11 mouse cellular contexts compared by ENCODE assay signal in the genomic region with DNA sequence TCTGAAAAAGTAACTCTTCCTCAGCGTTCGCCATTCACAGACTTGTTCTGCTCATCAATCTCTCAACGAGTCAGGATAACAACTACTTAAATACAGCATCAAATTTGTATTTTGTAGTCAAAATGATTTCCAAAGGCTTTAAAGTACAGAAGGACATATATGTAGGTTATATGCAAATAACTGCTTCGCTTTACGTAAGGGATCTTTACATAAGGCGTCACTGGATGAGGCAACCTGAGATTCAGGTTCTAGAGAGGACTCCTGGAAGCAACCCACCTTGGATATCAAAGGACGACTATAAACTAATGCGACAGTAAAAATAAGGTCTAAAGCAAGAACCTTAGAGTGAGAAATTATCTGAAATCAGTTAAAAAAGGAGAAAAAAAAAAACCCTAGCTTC. TPM values are rescaled to one million over a fixed set of nuclear protein-coding genes. Genes with fewer than 3 reads are reported as not detected.
DNase-seq lines count a peak whose midpoint lies in the region; ATAC-seq and TF ChIP-seq lines count a peak whose summit lies in the region.
"Had no signal": no experiment of that assay in that cellular context is flagged by ENCODE, and none has a peak within 500 bp of the region (broad histone marks: within the 10 kb centered on the region; RNA-seq: fewer than 3 reads in every experiment).

No protein-coding gene starts in this region.

- TF ChIP-seq CTCF in testis, adult 2 months (IDR thresholded peaks at IDR 0.05; ENCODE audit: control insufficient read depth, insufficient read depth, insufficient replicate concordance, low read depth, low read length) = no peak
- no peak for TF ChIP-seq CTCF in stomach, postnatal 0 days (IDR thresholded peaks at IDR 0.05; ENCODE audit: low read depth)

- H3K4me1 ChIP-seq in heart, embryonic 10.5 days = peaks cover 9% of the 10 kb centered on the region; the same call in 1 of the 2 replicates
- H3K4me1 ChIP-seq in testis, adult 2 months (ENCODE audit: control insufficient read depth, insufficient read depth, low read length) = peaks cover 2% of the 10 kb centered on the region
- H3K4me1 ChIP-seq in limb, embryonic 13.5 days = peaks cover 14% of the 10 kb centered on the region
- H3K4me1 ChIP-seq in stomach, postnatal 0 days (replicated peaks; ENCODE audit: control insufficient read depth, insufficient read depth) = 0 out of 2 replicates have a peak, but pooled peaks cover 2% of the 10 kb centered on the region

- TF ChIP-seq POLR2A in testis, adult 2 months (IDR thresholded peaks at IDR 0.05; ENCODE audit: control insufficient read depth, low read depth, low read length) = no peak

- H3K4me2 ChIP-seq in limb, embryonic 13.5 days (replicated peaks) = peak overlapping the region; percentile 78
- peak overlapping the region; percentile 64 for H3K4me2 ChIP-seq in stomach, postnatal 0 days (replicated peaks; ENCODE audit: low read depth)

- 67% methylated on average over 8 of the region's 8 CpGs for WGBS in heart, embryonic 10.5 days
- WGBS in limb, embryonic 13.5 days = 69% methylated on average over 8 of the region's 8 CpGs
- 56% methylated on average over 8 of the region's 8 CpGs for WGBS in stomach, postnatal 0 days

- peaks cover 15% of the 10 kb centered on the region; the same call in 1 of the 2 replicates for H3K27me3 ChIP-seq in heart, embryonic 10.5 days (ENCODE audit: insufficient read depth, poor library complexity, severe bottlenecking)
- H3K27me3 ChIP-seq in testis, adult 2 months (ENCODE audit: control insufficient read depth, insufficient read depth, low read length) = no peaks in the 10 kb centered on the region
- 0 out of 2 replicates have a peak, but pooled peaks cover 2% of the 10 kb centered on the region for H3K27me3 ChIP-seq in limb, embryonic 13.5 days
- no peaks in the 10 kb centered on the region for H3K27me3 ChIP-seq in stomach, postnatal 0 days (ENCODE audit: control insufficient read depth, insufficient read depth, low read length)

- H3K9me3 ChIP-seq in heart, embryonic 10.5 days = no peaks in the 10 kb centered on the region
- H3K9me3 ChIP-seq in limb, embryonic 13.5 days = no peaks in the 10 kb centered on the region
- H3K9me3 ChIP-seq in stomach, postnatal 0 days (ENCODE audit: control insufficient read depth, low read length) = no peaks in the 10 kb centered on the region

- peak overlapping the region; percentile 82 for H3K4me3 ChIP-seq in heart, embryonic 10.5 days
- peak overlapping the region; percentile 54; the same call in 1 of the 2 replicates for H3K4me3 ChIP-seq in testis, adult 2 months (ENCODE audit: control insufficient read depth, low read depth, low read length)
- peak overlapping the region; percentile 72 for H3K4me3 ChIP-seq in limb, embryonic 13.5 days
- H3K4me3 ChIP-seq in stomach, postnatal 0 days (ENCODE audit: low read depth, low read length) = peak overlapping the region; percentile 72

- TF ChIP-seq EP300 in stomach, postnatal 0 days (optimal IDR thresholded peaks at IDR 0.05) = no peak

- H3K36me3 ChIP-seq in heart, embryonic 10.5 days = no peaks in the 10 kb centered on the region
- H3K36me3 ChIP-seq in testis, adult 2 months (ENCODE audit: control insufficient read depth, insufficient read depth, low read length) = no peaks in the 10 kb centered on the region
- H3K36me3 ChIP-seq in limb, embryonic 13.5 days = no peaks in the 10 kb centered on the region
- no peaks in the 10 kb centered on the region for H3K36me3 ChIP-seq in stomach, postnatal 0 days (ENCODE audit: control insufficient read depth, insufficient read depth, low read length)

- peak overlapping the region; percentile 85; the same call in 1 of the 2 replicates for H3K9ac ChIP-seq in limb, embryonic 13.5 days
- no peak overlapping the region for H3K9ac ChIP-seq in stomach, postnatal 0 days (ENCODE audit: low read length)

- H3K27ac ChIP-seq in heart, embryonic 10.5 days = no peak overlapping the region
- H3K27ac ChIP-seq in testis, adult 2 months (ENCODE audit: control insufficient read depth, insufficient read depth, low read depth, low read length) = no peak overlapping the region
- H3K27ac ChIP-seq in limb, embryonic 13.5 days = no peak overlapping the region
- no peak overlapping the region for H3K27ac ChIP-seq in stomach, postnatal 0 days (replicated peaks)

- no peak for DNase-seq in heart, embryonic 10.5 days (ENCODE audit: low spot score)
- DNase-seq in heart, adult 18-20 months = no peak
- DNase-seq in testis, postnatal 10 days (ENCODE audit: low spot score) = no peak
- no peak for DNase-seq in stomach, postnatal 0 days (ENCODE audit: low spot score)
- no peak for DNase-seq in layer of hippocampus, adult 11-12 months (ENCODE audit: low spot score)
- no peak for DNase-seq in spleen, postnatal 4 days (ENCODE audit: low spot score in 2 of 2)
- DNase-seq: adrenal gland, adult 8-10 months; kidney, adult 2 months; thymus, adult 18-20 months had no signal

- no peak for ATAC-seq in limb, embryonic 13.5 days (ENCODE audit: low FRiP score, low read depth)
- no peak for ATAC-seq in stomach, postnatal 0 days (ENCODE audit: low FRiP score, low TSS enrichment)

RNA-seq across cellular contexts. Expression of gene Slc30a4, which starts 1.5 kb away (rescaled TPM):
- polyA plus RNA-seq in heart, embryonic 10.5 days (2016; fragmentation: Nextera tagmentation; extraction: Ambion mirVana) = 5.4 and 5.9 TPM in 2 replicates
- total RNA-seq in heart, adult 18-20 months (2021) = 1 to 10 TPM; 7.4 to 7.7 TPM
- 34.9 and 39.5 TPM in 2 replicates for polyA plus RNA-seq in testis, adult 2 months (2012; rRNA removed)
- 8.2 and 9.9 TPM in 2 replicates for polyA plus RNA-seq in limb, embryonic 13.5 days (2015; fragmentation: Nextera tagmentation; extraction: Ambion mirVana)
- 9.5 TPM in 2 replicates for polyA plus RNA-seq in stomach, postnatal 0 days (2015; fragmentation: Nextera tagmentation; extraction: Ambion mirVana)

RNA-seq across cellular contexts. Expression of gene Bloc1s6, which starts 37.3 kb away (rescaled TPM):
- 41.2 and 48.6 TPM in 2 replicates for polyA plus RNA-seq in heart, embryonic 10.5 days (2016; fragmentation: Nextera tagmentation; extraction: Ambion mirVana)
- total RNA-seq in heart, adult 18-20 months (2021) = 10 to 100 TPM; 28.8 to 32.3 TPM
- polyA plus RNA-seq in testis, adult 2 months (2012; rRNA removed) = 21.8 and 36.7 TPM in 2 replicates
- 56.3 and 57.6 TPM in 2 replicates for polyA plus RNA-seq in limb, embryonic 13.5 days (2015; fragmentation: Nextera tagmentation; extraction: Ambion mirVana)
- polyA plus RNA-seq in stomach, postnatal 0 days (2015; fragmentation: Nextera tagmentation; extraction: Ambion mirVana) = 30.4 and 32.7 TPM in 2 replicates
